Mouse (Mus musculus): ENCODE data around the gene Nr6a1.

DNA sequence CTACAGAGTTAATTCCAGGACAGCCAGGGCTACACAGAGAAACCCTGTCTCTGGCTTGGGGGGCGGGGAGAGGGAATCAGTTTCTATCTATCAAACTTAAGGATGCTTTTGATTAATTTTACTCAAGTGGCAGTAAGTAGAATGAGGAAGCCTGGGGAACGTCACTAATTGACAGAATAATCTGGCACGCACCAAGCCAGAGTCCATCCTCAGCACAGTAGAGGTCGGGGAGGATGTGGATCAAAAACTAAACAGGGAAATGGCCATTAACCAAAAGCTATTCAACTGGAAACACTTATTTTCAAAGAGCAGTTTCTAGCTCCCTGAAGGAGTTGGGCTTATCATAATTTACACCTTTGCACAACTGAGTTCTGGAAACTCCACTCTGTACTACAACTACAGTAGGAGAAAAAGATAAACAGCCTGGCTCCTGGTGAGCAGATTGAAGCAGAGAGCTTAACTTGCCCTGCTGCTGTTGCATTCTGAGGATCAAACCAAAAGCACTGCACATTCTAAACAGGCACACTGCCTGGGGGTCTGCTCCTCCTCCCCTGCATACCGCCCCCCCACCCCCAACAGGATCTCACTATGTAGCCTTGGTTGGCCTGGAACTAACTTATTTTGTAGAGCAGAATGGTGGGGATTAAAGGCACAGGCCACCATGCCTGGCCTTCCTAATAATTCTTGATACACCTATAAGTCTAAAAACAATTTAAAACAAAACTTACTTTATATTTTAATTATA, 141.1 kb downstream of the Nr6a1 start:
- TF ChIP-seq POLR2A (IDR thresholded peaks at IDR 0.05; ENCODE audit: control insufficient read depth, extremely low read depth, insufficient read depth, low read length, poor library complexity) (no peak), CTCF (IDR thresholded peaks at IDR 0.05; ENCODE audit: borderline replicate concordance, control insufficient read depth, extremely low read depth, insufficient read depth, low read length, poor library complexity) (no peak)
